Mouse (Mus musculus) gastrocnemius, postnatal 36 days (tissue): ENCODE data around the gene Muc2. TPM values are rescaled to one million over a fixed set of nuclear protein-coding genes. Genes with fewer than 3 reads are reported as not detected.
"Not testable (repeated sequence)": the region's sequence is repeated elsewhere in the genome, so short reads cannot be mapped to it uniquely, and the experiment has no call there.

Source experiments
- DNase-seq, 2 experiments: peaks; one replicate each; pipeline ENCODE4 v3.0.0; 2022
- intact Hi-C: fragments of 180-260 bp; cut with DNase I; formaldehyde crosslinking; loops from one replicate; pipeline ENCODE4 v1.15.1; 2025
- long read RNA-seq, 2 experiments: library from polyadenylated mRNA; stranded (forward); transcript quantifications; one replicate each; pipeline ENCODE4 v2.0.0; 2021
- total RNA-seq, 2 experiments: library from RNA; stranded (reverse); gene quantifications; 2 replicates each; pipeline ENCODE4 v1.2.3; 2021

Gene Muc2
- not detected for total RNA-seq
- long read RNA-seq, experiment 1 = 0 reads
- long read RNA-seq, experiment 2 = 0 reads

DNA sequence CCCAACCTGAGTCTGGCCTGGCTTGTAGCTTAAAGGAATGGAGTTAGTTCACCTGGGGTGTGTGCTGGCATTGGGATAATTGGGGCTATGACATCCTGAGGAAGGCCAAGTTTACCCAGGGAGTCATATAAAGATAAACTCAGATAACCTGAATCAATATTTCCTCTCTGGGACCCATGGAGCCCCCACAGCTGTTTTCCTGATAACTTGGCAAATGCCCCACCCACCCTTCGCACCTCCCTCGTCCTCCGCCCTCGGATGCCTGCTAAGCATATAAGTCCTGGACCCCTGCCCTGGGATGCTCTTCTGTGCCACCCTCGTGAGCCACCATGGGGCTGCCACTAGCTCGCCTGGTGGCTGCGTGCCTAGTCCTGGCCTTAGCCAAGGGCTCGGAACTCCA is at the start of gene Muc2:
Gene Muc2 (plus strand): TSS at position 301 of the 400 bp plus-strand sequence.
- intact Hi-C loops = no loop called here
- no peak for DNase-seq

DNA sequence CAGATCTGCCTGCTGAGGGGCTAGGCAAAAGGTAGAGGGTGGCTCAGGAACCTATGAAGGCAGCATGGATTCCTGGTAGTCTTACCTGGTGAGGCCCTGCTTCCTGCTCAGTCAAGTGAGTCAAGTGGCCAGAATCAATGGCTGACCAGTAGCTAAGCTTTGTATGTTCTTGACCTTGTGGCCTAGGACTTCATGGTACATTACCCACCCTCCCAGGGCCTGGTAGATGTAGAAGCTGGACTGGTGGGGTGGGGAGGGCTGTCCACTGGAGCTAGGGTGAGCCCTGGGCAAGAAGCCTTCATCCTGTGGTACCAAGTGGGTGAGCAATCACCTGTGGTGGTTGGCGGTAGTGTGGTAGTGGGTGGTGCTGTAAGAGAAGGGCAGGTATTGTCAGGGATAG is 47.8 kb upstream of the Muc2 start:
- intact Hi-C loops = no loop called here
- DNase-seq = no peak

DNA sequence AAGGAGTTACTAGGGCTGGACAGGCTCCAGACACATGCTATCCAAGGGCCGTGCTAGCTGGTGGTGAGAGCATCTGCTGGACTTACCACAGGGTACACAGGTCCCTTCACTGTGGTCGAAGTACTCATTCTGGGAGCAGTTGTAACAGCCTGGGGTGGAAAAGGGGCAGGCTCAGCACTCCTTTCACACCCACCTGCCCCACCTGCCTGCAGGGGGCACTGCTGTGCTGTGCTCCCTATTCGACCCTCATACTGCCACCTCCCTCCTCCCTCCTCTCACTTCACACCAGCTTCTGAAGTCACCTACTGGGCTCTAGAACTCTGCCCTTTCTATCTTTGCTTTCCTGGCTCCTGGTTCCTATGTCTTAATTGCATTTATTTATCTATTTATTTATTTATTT is 47.0 kb upstream of the Muc2 start:
- DNase-seq = no peak
- intact Hi-C loops = no loop called here

DNA sequence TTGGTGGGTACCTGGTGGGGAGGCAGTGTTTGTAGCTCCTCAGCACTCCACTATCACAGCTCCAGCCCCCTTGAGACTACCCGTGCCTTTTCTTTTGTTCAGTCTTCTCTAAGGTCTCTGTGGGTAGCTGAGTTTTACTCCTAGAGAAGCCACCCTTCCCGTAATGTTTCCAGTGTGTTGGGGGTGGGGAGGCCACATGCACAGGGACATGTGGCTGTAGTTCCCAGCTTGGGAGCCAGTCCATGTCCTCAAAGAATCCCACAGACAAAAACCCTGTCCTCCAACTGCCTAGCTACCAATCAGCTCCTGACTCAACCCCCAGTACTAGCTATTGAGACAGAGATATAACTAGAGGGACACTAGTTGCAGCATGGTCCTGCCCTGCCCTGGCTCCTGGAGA is 43.1 kb upstream of the Muc2 start:
- DNase-seq = no peak
- intact Hi-C loops = no loop called here

DNA sequence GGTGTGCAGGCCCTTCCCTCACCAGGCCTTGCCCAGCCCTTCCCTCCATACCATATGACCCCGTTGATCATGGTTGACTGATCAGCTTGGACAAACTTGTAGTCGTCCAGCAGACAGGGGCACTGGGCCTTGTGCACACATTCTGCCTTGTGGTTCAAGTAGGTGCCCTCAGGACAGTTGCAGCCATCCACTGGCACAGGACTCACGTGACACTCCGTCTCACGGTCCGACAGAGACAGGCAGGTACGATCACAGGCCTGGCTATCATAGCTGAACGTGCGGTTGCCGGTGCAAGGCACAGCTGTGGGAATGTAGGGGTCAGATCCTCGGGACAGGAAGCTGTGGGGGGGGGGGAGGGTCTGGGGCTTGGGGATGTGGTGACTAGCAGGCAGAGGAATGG is 42.3 kb upstream of the Muc2 start:
- intact Hi-C loops = no loop called here
- no peak for DNase-seq

DNA sequence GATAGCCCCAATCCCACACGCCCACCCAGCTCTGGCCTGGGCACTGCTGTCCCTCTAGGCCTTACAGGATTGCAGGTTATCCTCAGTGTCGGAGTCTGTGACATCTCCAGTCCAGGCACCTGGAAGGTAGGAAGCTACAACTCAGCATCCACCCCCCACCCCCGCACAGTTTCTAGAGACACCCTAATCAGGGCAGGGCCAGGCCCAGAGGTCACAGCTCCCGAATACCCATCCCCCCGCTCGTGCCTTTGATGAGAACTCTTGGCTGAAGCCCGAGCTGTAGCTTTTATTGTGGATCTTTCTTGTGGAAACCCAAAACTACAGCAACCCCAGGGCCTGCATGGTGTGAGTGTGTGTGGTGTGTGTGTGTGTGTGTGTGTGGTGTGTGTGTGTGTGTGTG is 37.9 kb upstream of the Muc2 start:
- DNase-seq = no peak
- intact Hi-C loops = no loop called here

DNA sequence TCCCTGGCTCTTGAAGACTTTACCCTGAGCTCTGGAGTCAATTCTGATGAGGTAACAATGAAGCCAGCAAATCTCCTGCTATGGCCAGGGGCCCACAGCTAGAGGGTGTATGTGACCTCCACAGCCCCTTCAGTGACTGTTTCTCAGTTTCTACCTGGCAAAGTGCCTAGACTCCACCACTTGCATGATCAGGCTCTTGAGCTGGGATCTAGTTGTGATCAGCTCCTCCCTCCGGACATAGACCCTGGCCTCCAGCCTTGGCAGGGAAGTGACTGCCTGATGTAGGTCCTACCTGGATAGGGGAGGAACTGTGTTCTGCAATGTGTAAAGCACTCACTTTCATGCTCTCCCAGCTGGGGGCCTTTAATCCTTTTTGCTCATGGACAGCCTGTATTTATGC is 29.8 kb upstream of the Muc2 start:
- intact Hi-C loops = loop anchor here (5.0 kb wide), 1 partner anchor 118 kb away; no protein-coding TSS in a partner anchor

DNA sequence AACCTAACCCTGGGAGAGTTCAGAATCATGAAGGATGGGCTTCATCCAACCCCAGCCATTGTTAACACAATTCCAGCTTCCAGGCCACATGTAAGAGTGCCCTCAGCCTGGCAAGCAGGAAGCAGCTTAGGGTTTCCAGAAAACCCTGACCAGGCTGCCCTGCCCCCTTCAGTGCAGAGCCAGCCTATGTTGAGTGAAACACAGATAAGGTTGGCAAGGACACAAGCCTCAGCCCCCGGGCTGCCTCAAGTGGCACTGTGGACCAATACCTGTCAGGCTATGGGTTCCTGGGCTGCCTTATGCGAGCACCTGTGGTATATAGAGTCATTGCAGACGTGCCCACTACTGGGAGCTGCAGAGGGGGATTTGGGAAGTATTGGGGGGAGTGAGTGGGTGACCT is 28.7 kb upstream of the Muc2 start:
- no peak for DNase-seq
- intact Hi-C loops = loop anchor here (5.0 kb wide), 1 partner anchor 119 kb away; no protein-coding TSS in a partner anchor

More for the DNA sequence above, 29.8 kb upstream of the Muc2 start:
- DNase-seq = no peak

DNA sequence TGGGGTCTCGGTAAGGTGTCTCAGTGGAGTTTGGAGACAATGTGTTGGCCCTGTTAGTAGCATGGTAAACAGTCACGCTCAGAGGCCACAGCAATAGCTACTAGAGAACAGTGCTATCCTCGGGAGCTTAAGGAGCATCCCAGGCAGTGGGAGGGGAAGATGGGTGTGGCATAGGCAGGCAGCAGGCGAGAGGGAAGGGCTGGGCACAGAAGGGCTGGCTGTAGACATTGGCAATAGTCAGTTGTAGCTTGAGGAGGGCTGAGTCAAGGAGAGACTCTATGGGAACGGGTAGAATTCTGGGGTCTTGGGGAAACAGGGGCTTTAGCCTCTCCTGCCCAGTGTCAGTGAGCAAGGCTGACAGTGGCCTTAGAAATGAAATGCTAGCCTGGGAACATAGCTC is 27.9 kb upstream of the Muc2 start:
- intact Hi-C loops = loop anchor here (5.0 kb wide), 1 partner anchor 120 kb away; no protein-coding TSS in a partner anchor

DNA sequence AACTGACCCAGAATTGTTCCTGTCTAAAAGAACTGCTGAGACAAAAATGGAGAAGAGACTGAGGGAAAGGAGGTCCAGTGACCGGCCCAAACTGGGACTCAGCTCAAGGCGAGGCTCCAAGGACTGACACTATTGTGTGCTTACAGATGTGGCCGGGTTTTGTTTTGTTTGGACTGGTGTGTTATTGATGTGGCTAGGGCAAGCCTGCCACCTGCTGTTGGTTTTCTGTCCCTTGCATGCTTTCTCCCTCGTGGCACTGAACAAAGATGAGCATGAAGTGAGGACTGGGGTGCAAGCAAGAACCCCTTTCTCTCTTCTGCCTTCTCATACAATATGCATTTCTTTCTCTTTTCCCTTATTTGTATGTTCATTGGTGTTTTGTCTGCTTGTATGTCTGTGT is 23.9 kb upstream of the Muc2 start:
- intact Hi-C loops = no loop called here
- DNase-seq = no peak

More for the DNA sequence above, 27.9 kb upstream of the Muc2 start:
- DNase-seq = no peak

DNA sequence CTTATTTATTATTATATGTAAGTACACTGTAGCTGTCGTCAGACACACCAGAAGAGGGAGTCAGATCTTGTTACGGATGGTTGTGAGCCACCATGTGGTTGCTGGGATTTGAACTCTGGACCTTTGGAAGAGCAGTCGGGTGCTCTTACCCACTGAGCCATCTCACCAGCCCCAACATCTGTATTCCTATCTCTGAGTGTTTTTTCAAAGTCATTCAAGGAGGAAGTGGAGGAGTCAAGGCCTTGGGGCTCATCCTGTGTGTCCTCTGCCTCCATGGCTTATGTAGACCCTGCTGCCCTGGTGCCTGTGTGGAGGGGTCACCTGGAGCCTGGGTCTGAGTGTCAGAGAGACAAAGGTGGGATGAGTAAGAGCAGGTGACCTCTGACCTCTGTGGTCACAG is 21.0 kb upstream of the Muc2 start:
- DNase-seq, intact Hi-C loops: not testable (repeated sequence)

DNA sequence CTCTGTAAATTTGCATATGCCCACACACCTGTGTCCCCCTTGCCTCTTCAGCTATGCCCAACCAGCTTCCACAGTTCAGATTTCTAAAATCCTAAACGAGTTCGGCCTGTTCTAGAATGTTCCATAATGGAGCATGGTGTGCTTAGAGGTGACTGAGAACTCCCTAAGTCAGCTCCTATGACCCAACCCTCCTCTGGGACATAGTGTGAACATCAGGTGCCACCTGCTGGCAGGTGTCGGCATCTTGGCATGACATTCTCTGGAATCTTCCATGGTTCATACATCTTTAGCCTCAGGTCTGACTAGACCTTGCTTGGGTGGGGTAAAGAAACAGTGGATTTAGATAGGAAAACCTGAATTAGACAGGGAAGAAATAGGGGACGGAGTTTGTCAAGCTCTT is 19.1 kb upstream of the Muc2 start:
- intact Hi-C loops = no loop called here
- no peak for DNase-seq

DNA sequence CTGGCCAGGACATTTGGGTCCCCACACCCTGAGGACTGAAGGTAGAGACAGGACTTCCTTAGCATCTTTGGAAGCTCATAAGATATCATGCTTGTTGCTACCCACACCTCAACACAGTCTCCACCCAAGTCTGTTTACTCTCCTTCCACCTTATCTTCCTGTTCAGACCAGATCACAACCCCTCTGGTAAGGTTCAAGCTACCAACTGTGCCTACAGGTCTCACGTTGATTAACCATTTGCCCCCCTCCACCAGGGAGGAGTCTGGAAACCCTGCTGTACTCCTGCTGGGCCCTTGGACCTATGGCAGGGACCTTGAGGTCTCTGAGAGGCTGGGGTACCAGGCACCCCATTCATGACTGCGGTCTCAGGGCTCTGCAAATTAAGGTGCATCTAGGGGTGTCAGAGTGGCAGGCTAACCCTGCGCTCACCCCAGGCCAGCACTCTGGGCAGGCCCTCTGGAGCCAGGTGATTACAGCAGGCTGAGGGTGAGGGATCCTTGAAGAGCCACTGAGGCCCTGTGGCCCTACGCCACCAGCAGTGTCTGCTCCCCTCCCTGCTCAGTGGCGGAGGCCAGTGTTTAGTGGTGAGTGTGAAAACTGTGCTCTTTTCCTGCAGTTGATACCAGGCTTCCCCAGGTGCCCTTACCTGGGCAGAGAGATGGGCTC is 18.4 kb upstream of the Muc2 start:
- no peak for DNase-seq
- intact Hi-C loops = no loop called here

DNA sequence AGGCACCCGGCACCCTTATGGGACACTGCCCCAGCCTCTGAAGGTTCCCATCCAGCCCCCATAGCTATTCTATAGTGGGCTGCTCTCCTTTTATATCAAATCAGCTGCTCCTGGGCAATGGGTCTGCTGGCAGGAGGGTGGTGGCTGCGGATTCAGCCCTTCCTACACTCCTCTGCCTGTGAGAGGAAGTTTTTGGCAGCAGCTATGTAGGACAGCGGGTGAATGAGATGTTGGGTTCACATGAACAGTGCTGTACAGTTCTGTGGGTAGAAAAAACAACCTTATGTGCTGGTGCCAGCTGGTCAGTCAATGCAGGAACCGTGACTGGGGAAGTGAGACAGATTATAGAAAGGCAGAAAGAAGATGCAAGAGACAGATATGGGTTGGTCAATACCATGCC is 11.2 kb upstream of the Muc2 start:
- intact Hi-C loops = no loop called here
- DNase-seq = no peak

DNA sequence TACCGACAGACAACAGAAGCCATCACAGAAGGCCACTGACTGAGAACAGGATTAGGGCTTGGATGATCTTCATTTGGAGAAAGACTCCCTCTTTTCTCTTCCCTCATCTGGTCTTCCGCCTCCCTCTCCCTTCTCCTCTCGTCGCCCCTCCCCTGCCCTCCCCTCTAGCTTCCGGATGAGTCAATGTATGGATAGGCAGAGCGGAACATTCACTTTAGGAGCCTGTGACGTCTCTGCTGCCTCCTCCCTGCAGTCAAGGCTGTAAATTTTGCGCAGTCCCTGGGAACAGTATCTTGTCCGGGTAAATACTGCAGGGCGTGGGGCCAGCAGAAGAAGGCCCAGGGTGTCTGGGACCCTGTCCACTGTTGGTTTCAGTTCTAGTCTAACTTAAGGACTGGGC is 2.8 kb upstream of the Muc2 start:
- no peak for DNase-seq
- intact Hi-C loops = no loop called here

DNA sequence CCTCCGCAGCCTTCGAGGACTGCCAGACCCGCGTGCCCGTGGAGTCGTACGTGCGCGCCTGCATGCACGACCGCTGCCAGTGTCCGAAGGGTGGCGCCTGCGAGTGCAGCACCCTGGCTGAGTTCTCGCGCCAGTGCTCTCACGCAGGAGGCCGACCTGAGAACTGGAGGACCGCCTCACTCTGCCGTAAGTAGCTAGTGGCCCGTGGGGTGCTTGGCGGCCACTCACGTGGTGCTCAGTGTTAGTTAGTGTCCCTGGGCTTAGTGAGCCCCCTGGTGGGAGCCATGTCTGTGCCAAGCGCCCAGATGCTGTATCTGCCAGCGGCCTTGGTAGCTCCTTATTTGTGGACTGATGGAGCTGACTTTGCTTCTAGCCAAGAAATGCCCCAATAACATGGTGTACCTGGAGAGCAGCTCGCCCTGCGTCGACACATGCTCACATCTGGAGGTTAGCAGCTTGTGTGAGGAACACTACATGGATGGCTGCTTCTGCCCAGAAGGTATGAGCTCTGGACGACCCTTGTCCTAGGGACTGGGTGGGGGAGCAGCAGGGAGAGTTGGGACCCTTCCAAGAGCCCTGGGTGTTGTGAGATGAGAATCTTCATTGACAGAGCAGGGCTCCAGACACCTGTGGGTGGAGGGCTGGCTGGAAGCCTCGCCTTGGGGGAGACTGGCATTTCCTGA is 3.6 kb downstream of the Muc2 start:
- intact Hi-C loops = no loop called here
- DNase-seq = no peak

DNA sequence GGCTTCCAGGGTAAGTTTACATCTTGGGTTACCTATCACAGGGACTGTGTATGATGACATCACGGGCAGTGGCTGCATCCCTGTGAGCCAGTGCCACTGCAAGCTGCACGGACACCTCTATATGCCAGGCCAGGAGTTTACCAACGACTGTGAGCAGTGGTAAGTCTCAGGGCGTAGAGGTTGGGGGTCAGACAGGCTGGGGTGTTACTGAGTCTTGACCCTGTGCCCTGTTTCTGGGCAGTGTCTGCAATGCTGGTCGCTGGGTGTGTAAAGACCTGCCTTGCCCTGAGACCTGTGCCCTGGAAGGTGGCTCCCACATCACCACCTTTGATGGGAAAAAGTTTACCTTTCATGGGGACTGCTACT is 4.1 kb downstream of the Muc2 start:
- no peak for DNase-seq
- intact Hi-C loops = no loop called here

DNA sequence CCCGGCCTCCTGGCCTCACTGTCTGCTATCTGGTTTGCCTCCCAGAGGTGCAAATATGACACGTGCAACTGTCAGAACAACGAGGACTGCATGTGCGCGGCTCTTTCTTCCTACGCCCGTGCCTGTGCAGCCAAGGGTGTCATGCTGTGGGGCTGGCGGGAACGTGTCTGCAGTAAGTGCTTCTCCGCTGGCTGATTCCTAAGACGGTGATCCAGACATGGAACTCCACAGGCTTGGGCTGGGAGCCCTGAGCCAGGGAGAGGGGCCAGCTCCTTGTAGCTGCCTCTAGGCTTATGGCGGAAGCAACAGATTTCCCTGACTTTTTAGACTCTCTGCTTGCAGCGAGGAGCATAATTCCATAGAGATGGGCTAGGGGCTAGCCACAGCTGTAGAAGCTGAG is 6.4 kb downstream of the Muc2 start:
- no peak for DNase-seq
- intact Hi-C loops = no loop called here

DNA sequence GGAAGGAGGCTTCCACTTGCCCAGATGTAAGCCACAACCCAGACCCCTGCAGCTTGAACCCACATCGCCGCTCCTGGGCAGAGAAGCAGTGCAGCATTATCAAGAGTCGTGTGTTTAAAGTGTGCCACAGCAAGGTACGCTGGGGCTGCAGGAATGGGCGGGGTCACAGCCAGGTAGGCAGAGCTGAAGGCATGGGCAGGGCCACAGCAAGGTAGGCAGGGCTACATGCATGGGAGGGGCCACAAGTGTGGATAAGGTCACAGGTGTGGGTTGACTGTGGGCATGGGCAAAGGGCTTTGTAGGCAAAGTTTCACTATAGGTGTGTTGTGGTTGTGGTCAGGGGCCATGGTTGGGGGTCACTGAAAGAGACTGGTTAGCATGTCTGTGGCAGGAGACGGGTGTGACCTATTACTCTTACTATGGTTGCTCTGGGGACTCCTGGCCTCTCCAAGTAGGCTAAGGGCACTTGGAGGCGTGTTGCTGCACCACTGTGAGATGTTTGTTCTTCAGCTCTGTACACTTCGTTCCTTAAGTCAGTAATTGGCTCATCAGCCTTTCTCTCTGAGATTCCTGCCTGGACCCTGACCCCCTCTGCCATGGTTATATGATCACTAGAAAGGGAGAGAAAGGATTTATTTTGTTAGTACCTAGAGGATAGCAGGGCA is 9.5 kb downstream of the Muc2 start:
- DNase-seq = no peak
- intact Hi-C loops = no loop called here

DNA sequence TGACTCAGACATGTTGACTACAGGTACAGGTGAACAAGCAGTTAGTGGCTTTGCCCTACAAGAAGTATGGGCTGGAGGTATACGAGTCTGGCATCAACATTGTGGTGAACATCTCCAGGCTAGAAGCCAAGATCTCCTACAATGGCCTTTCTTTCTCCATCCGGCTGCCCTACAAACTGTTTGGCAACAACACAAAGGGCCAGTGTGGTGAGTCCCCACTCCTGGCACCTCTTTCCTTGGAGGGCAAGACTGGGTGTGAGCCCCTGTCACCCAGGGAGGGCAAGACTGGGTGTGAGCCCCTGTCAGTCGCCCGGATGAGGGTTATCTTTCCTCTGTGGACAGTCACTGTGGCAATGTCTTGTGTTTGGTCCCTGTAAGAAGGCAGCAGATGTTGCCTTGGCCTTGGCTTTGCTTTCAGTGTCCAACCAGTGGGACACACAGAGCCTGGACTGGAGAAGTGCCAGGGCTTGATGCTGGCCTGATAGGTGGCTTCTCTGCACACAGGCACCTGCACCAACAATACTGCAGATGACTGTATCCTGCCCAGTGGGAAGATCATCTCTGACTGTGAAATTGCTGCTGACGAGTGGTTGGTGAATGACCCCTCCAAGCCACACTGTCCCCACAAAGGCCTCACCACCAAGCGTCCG is 57.4 kb downstream of the Muc2 start:
- DNase-seq = no peak
- intact Hi-C loops = no loop called here

DNA sequence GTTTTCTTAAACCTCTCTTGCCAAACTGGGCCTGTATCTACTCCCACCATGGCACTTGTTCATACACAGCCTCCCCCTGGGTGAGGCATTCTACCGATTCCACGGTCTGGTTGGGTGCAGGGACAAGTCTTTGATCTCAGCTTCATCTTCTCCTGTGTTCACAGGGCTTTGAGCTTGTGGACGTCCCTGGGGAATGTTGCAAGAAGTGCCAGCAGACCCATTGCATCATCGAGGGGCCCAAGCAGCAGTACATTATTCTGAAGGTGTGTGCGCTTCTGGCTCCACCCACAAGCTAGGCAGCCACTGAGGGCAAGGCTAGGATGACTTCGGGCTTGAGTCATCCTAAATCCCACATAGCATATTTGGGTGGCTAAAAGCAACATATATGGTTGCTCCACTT is 62.4 kb downstream of the Muc2 start:
- intact Hi-C loops = no loop called here

More for the DNA sequence above, 62.4 kb downstream of the Muc2 start:
- DNase-seq = no peak
